Mouse (Mus musculus): ENCODE measurements around the gene Pmm2. TPM values are rescaled to one million over a fixed set of nuclear protein-coding genes. Genes with fewer than 3 reads are reported as not detected.

Pmm2 gene
- 54.1 and 55.3 TPM in 2 replicates for polyA plus RNA-seq (2016; fragmentation: Nextera tagmentation; extraction: Ambion mirVana)

DNA sequence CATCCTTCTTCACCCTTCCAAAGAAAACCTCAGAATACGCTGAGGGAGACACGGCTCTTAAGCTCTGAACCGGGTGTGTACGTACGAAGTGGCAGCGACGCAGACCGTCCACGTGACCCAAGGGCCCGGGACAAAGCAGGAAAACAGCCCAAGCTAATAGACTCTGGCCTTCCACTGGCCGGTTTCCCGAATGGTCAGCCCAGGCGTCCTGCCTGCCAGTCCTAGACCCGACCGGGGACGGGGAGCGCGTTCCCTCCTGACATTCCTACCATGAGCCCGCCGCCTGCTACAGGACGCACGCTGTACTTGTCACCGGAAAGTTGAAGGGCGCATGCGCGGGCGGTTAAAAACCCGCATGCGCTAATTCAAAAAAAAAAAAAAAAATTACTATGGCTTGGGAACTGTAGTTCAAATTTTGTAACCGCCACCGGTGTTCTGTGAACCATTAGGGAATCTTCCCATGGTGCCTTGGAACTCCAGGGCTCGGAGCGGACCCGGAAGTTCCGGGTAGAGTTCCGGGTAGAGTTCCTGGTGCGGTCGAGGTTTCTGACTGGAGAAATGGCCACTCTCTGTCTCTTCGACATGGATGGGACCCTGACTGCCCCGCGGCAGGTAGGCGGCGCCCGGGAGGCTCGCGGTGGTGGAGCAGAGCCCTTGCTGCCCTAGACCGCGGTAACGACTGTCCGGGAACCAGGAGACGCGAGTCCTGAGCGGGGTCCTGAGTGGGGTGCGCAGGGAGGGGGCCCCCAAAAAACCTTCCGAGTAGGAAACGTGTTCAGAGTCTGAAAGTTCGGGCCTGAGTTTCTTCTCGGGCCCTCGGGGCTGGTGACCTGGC is at the start of gene Pmm2, which contains the start of gene Tmem186:
Gene Pmm2 (plus strand): TSS at position 458 of the 835 bp plus-strand sequence.
Gene Tmem186 (minus strand): TSS at position 496 of the 835 bp plus-strand sequence.
- peak; percentile 92 for ATAC-seq (ENCODE audit: insufficient number of reproducible peaks, insufficient read depth, low FRiP score, low TSS enrichment, low read depth)
- Histone ChIP-seq H3K36me3 (peaks cover 41% of the 10 kb centered on the region), H3K27me3 (no peaks in the 10 kb centered on the region), H3K4me1 (replicated peaks) (peaks cover 16% of the 10 kb centered on the region; the same call in 1 of the 2 replicates), H3K9ac (replicated peaks) (peak within 1 kb of the TSS; percentile 79), H3K9me3 (no peaks in the 10 kb centered on the region), H3K4me3 (replicated peaks) (peak within 1 kb of the TSS; percentile 78), H3K4me2 (peak within 1 kb of the TSS; percentile 85), H3K27ac (peak within 1 kb of the TSS; percentile 87)
- under 1% methylated on average over 59 of the region's 59 CpGs for WGBS

DNA sequence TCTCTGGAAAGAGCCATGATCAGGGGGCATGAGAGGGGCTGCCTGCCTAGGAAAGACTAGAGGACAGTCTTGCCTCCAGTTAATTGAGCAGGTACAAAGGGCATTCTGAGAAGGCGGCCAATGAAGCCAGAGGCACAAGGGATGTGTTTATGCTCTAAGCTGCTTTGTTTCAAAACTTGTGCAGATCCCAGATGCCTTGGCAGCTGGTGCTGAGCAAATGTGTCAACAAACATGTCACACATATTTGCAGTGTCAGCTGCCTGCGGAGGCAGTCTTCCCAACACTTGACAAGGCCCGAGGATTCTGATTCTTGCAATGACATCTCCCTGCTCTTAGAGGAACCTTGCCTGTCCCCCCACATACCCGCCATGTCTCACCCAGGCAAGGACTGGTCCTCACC is 42.1 kb upstream of the Pmm2 start:
- H3K4me2 ChIP-seq = no peak overlapping the region
- H3K4me3 ChIP-seq (replicated peaks) = no peak overlapping the region
- H3K36me3 ChIP-seq = no peaks in the 10 kb centered on the region
- ATAC-seq (ENCODE audit: insufficient number of reproducible peaks, insufficient read depth, low FRiP score, low TSS enrichment, low read depth) = no peak
- no peaks in the 10 kb centered on the region for H3K9me3 ChIP-seq
- H3K27me3 ChIP-seq = no peaks in the 10 kb centered on the region
- H3K9ac ChIP-seq (replicated peaks) = no peak overlapping the region
- 84% methylated on average over 4 of the region's 4 CpGs for WGBS
- no peak overlapping the region for H3K27ac ChIP-seq
- H3K4me1 ChIP-seq (replicated peaks) = peaks cover 6% of the 10 kb centered on the region

DNA sequence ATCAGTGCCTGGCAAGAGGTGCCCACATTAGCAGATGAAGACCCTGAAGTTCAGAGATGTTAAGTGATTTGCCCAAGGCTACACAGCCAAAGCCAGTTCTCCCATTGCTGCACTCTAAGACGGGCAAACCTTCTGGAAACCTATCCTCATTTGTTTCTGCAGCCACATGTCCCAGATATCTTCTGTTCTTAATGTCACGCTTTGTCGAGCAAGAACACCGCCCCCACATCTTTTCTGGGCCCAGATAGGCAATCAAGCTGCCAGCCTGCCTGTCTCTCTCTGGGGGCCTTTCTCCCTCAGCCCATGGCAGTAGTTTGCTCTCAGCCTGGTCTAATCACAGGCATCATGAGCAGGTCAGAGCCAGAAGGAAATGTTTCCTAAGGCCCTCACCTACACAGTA is 41.1 kb upstream of the Pmm2 start:
- no peak overlapping the region for H3K9ac ChIP-seq (replicated peaks)
- no peak overlapping the region for H3K27ac ChIP-seq
- no peak for ATAC-seq (ENCODE audit: insufficient number of reproducible peaks, insufficient read depth, low FRiP score, low TSS enrichment, low read depth)
- H3K4me2 ChIP-seq = no peak overlapping the region
- no peak overlapping the region for H3K4me3 ChIP-seq (replicated peaks)
- 86% methylated on average over 4 of the region's 4 CpGs for WGBS
- no peaks in the 10 kb centered on the region for H3K9me3 ChIP-seq
- H3K4me1 ChIP-seq (replicated peaks) = peaks cover 6% of the 10 kb centered on the region
- H3K27me3 ChIP-seq = no peaks in the 10 kb centered on the region
- H3K36me3 ChIP-seq = peaks cover under 1% of the 10 kb centered on the region; the same call in 1 of the 2 replicates

DNA sequence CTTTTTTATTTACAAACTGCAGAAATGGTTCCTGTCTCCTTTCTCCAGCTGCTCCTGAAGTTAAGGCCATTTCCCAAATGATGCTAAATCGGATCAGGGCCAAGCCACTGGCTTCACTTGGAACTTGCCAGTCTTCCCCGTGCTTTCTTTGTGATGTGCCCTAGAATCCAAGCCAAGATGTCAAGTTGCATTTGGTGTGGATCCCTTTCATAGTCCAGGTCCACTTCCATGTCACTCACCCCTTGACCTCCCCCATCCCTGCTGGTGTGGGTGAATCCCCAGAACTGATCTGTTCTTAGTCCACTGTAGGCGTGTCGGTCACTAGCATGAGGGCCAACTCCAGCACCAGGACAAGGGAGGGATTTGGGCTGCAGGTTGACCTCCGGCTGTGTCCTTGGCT is 40.0 kb upstream of the Pmm2 start:
- H3K4me2 ChIP-seq = no peak overlapping the region
- no peak overlapping the region for H3K4me3 ChIP-seq (replicated peaks)
- no peak overlapping the region for H3K9ac ChIP-seq (replicated peaks)
- no peaks in the 10 kb centered on the region for H3K27me3 ChIP-seq
- 84% methylated on average over 5 of the region's 5 CpGs for WGBS
- peaks cover 6% of the 10 kb centered on the region for H3K4me1 ChIP-seq (replicated peaks)
- no peaks in the 10 kb centered on the region for H3K9me3 ChIP-seq
- peaks cover 9% of the 10 kb centered on the region for H3K36me3 ChIP-seq
- no peak for ATAC-seq (ENCODE audit: insufficient number of reproducible peaks, insufficient read depth, low FRiP score, low TSS enrichment, low read depth)
- no peak overlapping the region for H3K27ac ChIP-seq

DNA sequence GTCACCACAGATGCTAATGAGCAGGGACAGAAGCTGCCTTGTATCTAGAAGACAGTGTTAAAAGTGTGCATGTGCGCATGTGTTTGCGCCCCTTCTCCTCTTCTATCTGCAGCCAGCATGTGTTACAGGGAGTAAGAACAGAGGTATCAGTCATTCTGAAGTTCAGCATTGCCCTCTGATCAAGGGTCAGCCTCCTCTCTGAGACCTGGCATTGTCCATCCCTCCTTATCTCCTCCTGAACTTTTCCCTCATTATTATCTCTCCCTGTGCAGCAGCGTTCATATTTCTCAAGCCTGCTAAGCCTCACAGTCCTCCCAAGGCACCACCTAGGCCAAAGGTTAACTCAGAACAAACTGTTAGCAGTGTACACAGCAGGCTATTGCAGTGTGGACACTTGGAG is 33.7 kb upstream of the Pmm2 start:
- Histone ChIP-seq H3K36me3 (peaks cover 40% of the 10 kb centered on the region), H3K27me3 (no peaks in the 10 kb centered on the region), H3K27ac (no peak overlapping the region), H3K4me3 (replicated peaks) (no peak overlapping the region), H3K9ac (replicated peaks) (no peak overlapping the region), H3K4me1 (replicated peaks) (peaks cover 6% of the 10 kb centered on the region), H3K9me3 (no peaks in the 10 kb centered on the region), H3K4me2 (no peak overlapping the region)
- WGBS = 79% methylated on average over 3 of the region's 3 CpGs
- no peak for ATAC-seq (ENCODE audit: insufficient number of reproducible peaks, insufficient read depth, low FRiP score, low TSS enrichment, low read depth)

DNA sequence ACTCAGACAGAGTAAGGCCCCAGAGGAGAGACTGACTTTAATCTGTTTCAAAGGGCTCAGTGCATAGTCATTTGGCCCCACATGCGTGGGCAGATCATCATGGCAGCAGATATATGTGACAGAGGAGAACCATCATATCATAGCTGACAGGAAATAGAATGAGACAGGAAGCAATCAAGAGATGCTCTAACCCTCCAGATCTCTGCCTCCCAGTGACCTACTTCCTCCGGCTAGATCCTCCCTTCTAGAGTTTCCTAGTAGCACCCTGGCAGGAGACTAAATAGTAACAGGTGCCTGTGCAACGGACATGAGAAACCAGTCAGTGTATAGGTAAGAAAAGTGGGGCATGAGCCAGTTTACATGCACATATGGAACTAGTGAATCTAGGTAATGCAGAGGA is 27.1 kb upstream of the Pmm2 start:
- Histone ChIP-seq H3K4me3 (replicated peaks) (no peak overlapping the region), H3K27me3 (no peaks in the 10 kb centered on the region), H3K27ac (no peak overlapping the region), H3K4me2 (no peak overlapping the region), H3K4me1 (replicated peaks) (no peaks in the 10 kb centered on the region), H3K36me3 (peaks cover 37% of the 10 kb centered on the region), H3K9me3 (no peaks in the 10 kb centered on the region), H3K9ac (replicated peaks) (no peak overlapping the region)
- 53% methylated on average over 3 of the region's 3 CpGs for WGBS
- no peak for ATAC-seq (ENCODE audit: insufficient number of reproducible peaks, insufficient read depth, low FRiP score, low TSS enrichment, low read depth)

DNA sequence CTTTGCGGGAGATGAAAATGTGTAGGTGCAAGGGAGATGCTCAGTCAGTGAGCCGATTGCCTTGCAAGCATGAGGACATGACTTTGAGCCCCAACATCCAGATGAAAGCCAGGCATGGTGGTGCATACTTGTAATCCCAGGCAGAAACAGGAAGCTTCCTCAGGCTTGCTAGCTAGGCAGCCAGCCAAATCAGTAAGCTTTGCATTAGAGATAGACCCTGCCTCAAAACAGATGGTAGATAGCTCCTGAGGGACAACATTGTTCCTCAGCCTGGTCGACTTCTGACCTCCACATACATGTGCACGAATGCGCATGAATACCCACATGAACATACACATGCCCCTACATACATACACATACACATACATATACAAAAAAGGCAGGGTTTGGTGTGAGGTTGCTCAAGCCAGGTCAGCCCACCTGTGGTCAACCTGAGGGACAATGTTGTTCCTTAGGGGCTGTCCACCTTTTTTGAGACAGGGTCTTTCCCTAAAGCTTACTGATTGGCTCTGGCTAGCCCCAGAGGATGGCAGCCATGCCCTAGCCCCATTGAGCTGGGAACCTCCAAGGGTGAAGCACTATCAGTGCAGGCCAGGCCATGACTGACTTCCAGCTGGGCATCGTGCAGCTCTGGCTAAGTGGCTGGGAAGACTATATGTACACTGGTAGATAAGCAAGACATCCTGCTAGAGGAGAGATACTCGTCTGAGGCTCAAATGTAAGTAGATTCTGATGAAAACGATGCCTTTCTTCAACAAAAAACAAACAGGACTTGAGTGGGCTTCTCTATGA is 25.1 kb upstream of the Pmm2 start:
- Histone ChIP-seq H3K36me3 (peaks cover 40% of the 10 kb centered on the region), H3K4me3 (replicated peaks) (no peak overlapping the region), H3K9me3 (no peaks in the 10 kb centered on the region), H3K4me2 (no peak overlapping the region), H3K27ac (no peak overlapping the region), H3K4me1 (replicated peaks) (no peaks in the 10 kb centered on the region), H3K9ac (replicated peaks) (no peak overlapping the region), H3K27me3 (no peaks in the 10 kb centered on the region)
- no peak for ATAC-seq (ENCODE audit: insufficient number of reproducible peaks, insufficient read depth, low FRiP score, low TSS enrichment, low read depth)
- WGBS = 87% methylated on average over 8 of the region's 8 CpGs

DNA sequence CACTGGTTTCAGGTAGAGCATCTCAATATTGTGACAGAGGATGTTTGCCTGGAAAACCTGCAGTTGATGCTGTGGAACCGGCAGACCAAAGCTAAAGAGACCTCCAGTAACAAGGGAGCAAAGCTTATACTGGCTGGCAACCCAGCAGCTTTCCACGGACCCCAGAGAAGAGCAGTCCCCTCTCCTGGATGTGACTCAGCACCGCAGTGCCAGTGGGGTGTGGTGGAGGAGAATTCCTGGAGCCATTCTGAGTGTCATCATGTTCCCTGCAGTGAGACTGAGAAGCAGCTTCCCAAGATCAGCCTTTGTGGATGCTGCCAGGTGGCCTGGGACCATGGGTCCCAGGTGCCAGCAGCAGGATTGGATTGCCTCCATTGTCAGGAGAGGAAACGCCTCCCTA is 24.4 kb upstream of the Pmm2 start:
- no peak for ATAC-seq (ENCODE audit: insufficient number of reproducible peaks, insufficient read depth, low FRiP score, low TSS enrichment, low read depth)
- Histone ChIP-seq H3K4me3 (replicated peaks) (no peak overlapping the region), H3K27ac (no peak overlapping the region), H3K36me3 (peaks cover 35% of the 10 kb centered on the region), H3K4me1 (replicated peaks) (no peaks in the 10 kb centered on the region), H3K4me2 (no peak overlapping the region), H3K9me3 (no peaks in the 10 kb centered on the region), H3K27me3 (no peaks in the 10 kb centered on the region), H3K9ac (replicated peaks) (no peak overlapping the region)
- WGBS = 70% methylated on average over 4 of the region's 4 CpGs

DNA sequence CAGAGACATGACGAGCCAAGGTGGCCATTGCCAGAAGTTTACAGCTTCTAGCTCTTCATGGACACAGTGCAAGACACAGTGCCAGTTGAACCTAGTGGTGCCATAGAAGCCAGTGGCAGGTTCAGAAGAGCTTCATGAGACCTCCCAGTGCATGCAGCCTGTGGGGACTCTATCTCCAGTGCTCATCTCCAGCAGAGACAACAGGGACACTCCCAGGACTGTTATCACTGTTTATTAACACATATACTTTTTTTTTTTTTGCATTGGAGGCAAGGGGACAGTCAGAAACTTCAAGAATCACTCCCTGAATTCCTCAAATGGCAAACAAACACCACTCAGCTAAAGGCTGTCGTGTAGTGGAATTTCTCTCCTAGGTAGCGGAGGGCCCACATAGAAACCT is 24.0 kb upstream of the Pmm2 start:
- no peak for ATAC-seq (ENCODE audit: insufficient number of reproducible peaks, insufficient read depth, low FRiP score, low TSS enrichment, low read depth)
- Histone ChIP-seq H3K4me1 (replicated peaks) (no peaks in the 10 kb centered on the region), H3K4me2 (no peak overlapping the region), H3K9ac (replicated peaks) (no peak overlapping the region), H3K36me3 (peaks cover 34% of the 10 kb centered on the region), H3K4me3 (replicated peaks) (no peak overlapping the region), H3K27me3 (no peaks in the 10 kb centered on the region), H3K27ac (no peak overlapping the region), H3K9me3 (no peaks in the 10 kb centered on the region)
- 85% methylated on average over 3 of the region's 3 CpGs for WGBS

DNA sequence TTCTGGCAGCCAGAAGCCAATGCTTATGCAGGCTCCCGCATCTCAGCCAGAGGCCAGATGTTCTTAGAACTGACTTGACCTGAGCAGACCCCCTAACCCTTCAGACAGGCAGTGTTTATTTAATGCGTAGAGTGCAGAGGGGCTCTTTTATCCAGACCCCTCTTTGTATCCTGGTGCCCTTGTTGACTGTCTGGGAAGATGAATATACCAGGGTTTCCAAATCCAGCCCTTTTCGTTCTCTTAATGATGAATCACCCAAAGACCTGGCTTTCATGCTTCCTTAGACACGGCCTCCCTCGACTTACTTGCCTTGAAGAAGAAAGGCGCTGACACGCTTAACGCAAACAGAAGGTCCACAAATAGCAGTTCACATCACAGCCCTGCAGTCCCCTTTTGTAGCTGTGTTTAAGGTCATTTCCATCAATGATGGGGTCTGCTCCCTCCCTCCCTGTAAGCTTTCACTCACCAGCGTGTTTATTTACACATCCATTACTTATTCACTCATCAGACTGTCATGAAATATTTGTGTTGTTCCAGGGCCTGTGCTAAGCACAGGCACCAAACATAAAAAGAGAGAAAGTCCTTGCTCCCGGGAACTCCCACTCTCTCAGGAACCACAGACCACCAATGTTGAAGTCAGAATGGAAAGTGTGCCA is 17.7 kb upstream of the Pmm2 start:
- Histone ChIP-seq H3K9me3 (no peaks in the 10 kb centered on the region), H3K9ac (replicated peaks) (no peak overlapping the region), H3K4me1 (replicated peaks) (no peaks in the 10 kb centered on the region), H3K36me3 (peaks cover 30% of the 10 kb centered on the region), H3K27ac (no peak overlapping the region), H3K4me3 (replicated peaks) (no peak overlapping the region), H3K27me3 (no peaks in the 10 kb centered on the region), H3K4me2 (no peak overlapping the region)
- 42% methylated on average over 10 of the region's 10 CpGs for WGBS
- no peak for ATAC-seq (ENCODE audit: insufficient number of reproducible peaks, insufficient read depth, low FRiP score, low TSS enrichment, low read depth)

All from limb, embryonic 12.5 days (tissue).